Mouse (Mus musculus): ENCODE results near the gene Lcn6. TPM values are rescaled to one million over a fixed set of nuclear protein-coding genes. Genes with fewer than 3 reads are reported as not detected.
"Not testable (repeated sequence)": the region's sequence is repeated elsewhere in the genome, so short reads cannot be mapped to it uniquely, and the experiment has no call there.

Lcn6 gene
- total RNA-seq, 2 experiments from 2014 or later = not detected

GRCm38 (mm10) chr2:25664125-25664524 lies 12.5 kb upstream of the Lcn6 start:
- Histone ChIP-seq H3K4me3 (no peak overlapping the region), H3K27ac (no peak overlapping the region)
- intact Hi-C loops (cut with DNase I) = no loop called here
- no peak for DNase-seq
- no peak for TF ChIP-seq CTCF (IDR thresholded peaks at IDR 0.05)

- no peak for DNase-seq
- intact Hi-C loops (cut with DNase I) = no loop called here
- Histone ChIP-seq H3K27ac (no peak overlapping the region), H3K4me3 (no peak overlapping the region)
- no peak for TF ChIP-seq CTCF (IDR thresholded peaks at IDR 0.05)
These were observed 10.1 kb upstream of the Lcn6 start for GRCm38 (mm10) chr2:25666516-25666915.

GRCm38 (mm10) chr2:25679559-25679958 lies 3.0 kb downstream of the Lcn6 start:
- TF ChIP-seq CTCF (IDR thresholded peaks at IDR 0.05) = no peak
- no peak overlapping the region for H3K27ac ChIP-seq
- no peak overlapping the region for H3K4me3 ChIP-seq
- no peak for DNase-seq
- intact Hi-C loops (cut with DNase I) = no loop called here

- no peak for DNase-seq
- intact Hi-C loops (cut with DNase I) = no loop called here
- TF ChIP-seq CTCF (IDR thresholded peaks at IDR 0.05) = no peak
These were observed 5.8 kb downstream of the Lcn6 start, which contains the start of gene Lcn10 for GRCm38 (mm10) chr2:25682426-25682825. Gene Lcn10, plus strand, starts transcription at chr2:25682726.

GRCm38 (mm10) chr2:25686941-25687340 lies 10.4 kb downstream of the Lcn6 start:
- no peak overlapping the region for H3K27ac ChIP-seq
- no peak overlapping the region for H3K4me3 ChIP-seq
- DNase-seq = no peak
- intact Hi-C loops (cut with DNase I) = no loop called here
- no peak for TF ChIP-seq CTCF (IDR thresholded peaks at IDR 0.05)

More at GRCm38 (mm10) chr2:25682426-25682825, 5.8 kb downstream of the Lcn6 start, which contains the start of gene Lcn10:
- H3K4me3 ChIP-seq = no peak within 1 kb of the TSS
- no peak within 1 kb of the TSS for H3K27ac ChIP-seq

GRCm38 (mm10) chr2:25694605-25695004 lies 18.0 kb downstream of the Lcn6 start:
- intact Hi-C loops (cut with DNase I) = no loop called here
- peak; percentile 86 for TF ChIP-seq CTCF (IDR thresholded peaks at IDR 0.05)
- Histone ChIP-seq H3K4me3 (no peak overlapping the region), H3K27ac (no peak overlapping the region)
- DNase-seq = peak; percentile 74

GRCm38 (mm10) chr2:25696951-25697350 lies 20.4 kb downstream of the Lcn6 start:
- H3K4me3 ChIP-seq = no peak overlapping the region
- H3K27ac ChIP-seq = no peak overlapping the region
- intact Hi-C loops (cut with DNase I) = no loop called here
- no peak for DNase-seq
- TF ChIP-seq CTCF (IDR thresholded peaks at IDR 0.05) = no peak

GRCm38 (mm10) chr2:25698696-25699095 lies 22.1 kb downstream of the Lcn6 start:
- no peak for DNase-seq
- no peak overlapping the region for H3K27ac ChIP-seq
- intact Hi-C loops (cut with DNase I) = loop anchor here (2.0 kb wide), 1 partner anchor 54 kb away; no protein-coding TSS in a partner anchor
- no peak overlapping the region for H3K4me3 ChIP-seq
- TF ChIP-seq CTCF (IDR thresholded peaks at IDR 0.05) = no peak

GRCm38 (mm10) chr2:25699743-25700142 lies 23.2 kb downstream of the Lcn6 start, which contains the start of gene Obp2a:
Gene Obp2a, plus strand, starts transcription at chr2:25700043.
- intact Hi-C loops (cut with DNase I) = loop anchor here (2.0 kb wide), 1 partner anchor 53 kb away; no protein-coding TSS in a partner anchor
- H3K4me3 ChIP-seq, DNase-seq, H3K27ac ChIP-seq: not testable (repeated sequence)

GRCm38 (mm10) chr2:25701001-25701400 lies 24.4 kb downstream of the Lcn6 start:
- no peak overlapping the region; the same call in 1 of the 2 replicates for H3K27ac ChIP-seq
- no peak overlapping the region for H3K4me3 ChIP-seq
- TF ChIP-seq CTCF (IDR thresholded peaks at IDR 0.05) = no peak
- intact Hi-C loops (cut with DNase I) = no loop called here
- DNase-seq = no peak

GRCm38 (mm10) chr2:25703706-25704105 lies 27.1 kb downstream of the Lcn6 start:
- Histone ChIP-seq H3K4me3 (no peak overlapping the region), H3K27ac (no peak overlapping the region)
- intact Hi-C loops (cut with DNase I) = no loop called here
- DNase-seq = no peak
- TF ChIP-seq CTCF (IDR thresholded peaks at IDR 0.05) = no peak

GRCm38 (mm10) chr2:25706643-25707481 lies 30.3 kb downstream of the Lcn6 start, which contains the start of gene Bmyc:
Gene Bmyc, plus strand, starts transcription at chr2:25706739.
- peak; percentile 84 for DNase-seq
- peak within 1 kb of the TSS; percentile 78 for H3K4me3 ChIP-seq
- TF ChIP-seq CTCF (IDR thresholded peaks at IDR 0.05) = peak; percentile 59
- peak within 1 kb of the TSS; percentile 89 for H3K27ac ChIP-seq
- intact Hi-C loops (cut with DNase I) = loop anchor here (5.0 kb wide), 1 partner anchor 50 kb away; the partner anchor contains the start of gene Lcn5

GRCm38 (mm10) chr2:25708121-25708520 lies 31.5 kb downstream of the Lcn6 start:
- TF ChIP-seq CTCF (IDR thresholded peaks at IDR 0.05) = peak; percentile 55
- intact Hi-C loops (cut with DNase I) = loop anchor here (5.0 kb wide), 1 partner anchor 51 kb away; the partner anchor contains the start of gene Lcn5
- peak; percentile 70 for DNase-seq
- Histone ChIP-seq H3K27ac (peak overlapping the region; percentile 61), H3K4me3 (peak overlapping the region; percentile 78)

GRCm38 (mm10) chr2:25709056-25709455 lies 32.5 kb downstream of the Lcn6 start:
- peak overlapping the region; percentile 17; the same call in 1 of the 2 replicates for H3K27ac ChIP-seq
- intact Hi-C loops (cut with DNase I) = loop anchor here (5.0 kb wide), 1 partner anchor 52 kb away; the partner anchor contains the start of gene Lcn5
- H3K4me3 ChIP-seq, DNase-seq: not testable (repeated sequence)

GRCm38 (mm10) chr2:25709791-25710190 lies 33.2 kb downstream of the Lcn6 start:
- not testable (repeated sequence) for H3K27ac ChIP-seq, DNase-seq, H3K4me3 ChIP-seq
- intact Hi-C loops (cut with DNase I) = loop anchor here (5.0 kb wide), 1 partner anchor 52 kb away; the partner anchor contains the start of gene Lcn5

GRCm38 (mm10) chr2:25711641-25712040 lies 35.1 kb downstream of the Lcn6 start:
- intact Hi-C loops (cut with DNase I); H3K4me3 ChIP-seq; H3K27ac ChIP-seq; DNase-seq: not testable (repeated sequence)
